Mouse (Mus musculus) CH12.LX (cell line): ENCODE results near the gene Hdac4. TPM values are rescaled to one million over a fixed set of nuclear protein-coding genes. Genes with fewer than 3 reads are reported as not detected.

ENCODE experiments used
- DNase-seq: peaks from one replicate; pipeline ENCODE4 v3.0.0-alpha.2; 2013; ENCODE audit errors: extremely low read depth
- H3K27ac ChIP-seq: 2 replicates; pipeline ENCODE4 v1.5.1; 2012; ENCODE audit warnings: low read depth, mild to moderate bottlenecking, control low read depth, moderate library complexity; ENCODE audit not compliant: insufficient read depth
- H3K27me3 ChIP-seq: replicated peaks from 2 replicates; pipeline ENCODE3; 2012; ENCODE audit warnings: inconsistent platforms
- H3K36me3 ChIP-seq, 2 experiments: replicated peaks in 1 of 2; 2 replicates each; pipeline versions ENCODE3 to v1.6.1; 2012; ENCODE audit warnings: inconsistent platforms in 1 of 2, low read length in 1 of 2, mild to moderate bottlenecking in 1 of 2, mixed read lengths in 1 of 2, moderate library complexity in 1 of 2; ENCODE audit not compliant: control insufficient read depth in 1 of 2, insufficient read depth in 1 of 2
- H3K4me1 ChIP-seq, 2 experiments: 2 replicates each; pipeline ENCODE4 v1.6.1; 2012; ENCODE audit warnings: inconsistent platforms in 1 of 2, moderate library complexity in 1 of 2; ENCODE audit not compliant: insufficient read depth in 2 of 2, control insufficient read depth in 1 of 2
- H3K4me2 ChIP-seq: 2 replicates; pipeline ENCODE4 v1.6.1; 2012; ENCODE audit warnings: low read depth, mild to moderate bottlenecking, control low read depth; ENCODE audit not compliant: poor library complexity, insufficient read depth, severe bottlenecking
- H3K4me3 ChIP-seq, 3 experiments: fragments of 150-350 bp in 1 of 3; sonication (generic) in 1 of 3; replicated peaks in 1 of 3; 2 replicates each; pipeline versions ENCODE3 to v1.5.1; 2011 to 2012; ENCODE audit warnings: low read depth in 2 of 3, low read length in 2 of 3, mild to moderate bottlenecking in 2 of 3, moderate library complexity in 2 of 3, control low read depth in 1 of 3, improper control_type of control experiment in 1 of 3, inconsistent platforms in 1 of 3, mixed read lengths in 1 of 3; ENCODE audit not compliant: poor library complexity in 1 of 3
- H3K79me2 ChIP-seq: replicated peaks from 2 replicates; pipeline ENCODE4 v1.6.1; 2012; ENCODE audit warnings: mild to moderate bottlenecking, moderate library complexity; ENCODE audit not compliant: control insufficient read depth, poor library complexity, insufficient read depth, severe bottlenecking; ENCODE audit errors: extremely low read depth
- H3K9ac ChIP-seq: 2 replicates; pipeline ENCODE4 v1.6.1; 2012; ENCODE audit warnings: low read depth, mild to moderate bottlenecking, control low read depth, moderate library complexity; ENCODE audit not compliant: insufficient read depth
- H3K9me3 ChIP-seq: replicated peaks from 2 replicates; pipeline ENCODE3; 2012; ENCODE audit warnings: low read length, inconsistent platforms, mixed read lengths
- CHD1 ChIP-seq: IDR thresholded peaks from 2 replicates; pipeline ENCODE4 v1.6.1; 2012; ENCODE audit warnings: low read depth, low read length, improper control_type of control experiment, inconsistent platforms
- E2F4 ChIP-seq: IDR thresholded peaks from 2 replicates; pipeline ENCODE4 v1.6.1; 2011; ENCODE audit warnings: low read depth, low read length, improper control_type of control experiment; ENCODE audit not compliant: insufficient replicate concordance
- HCFC1 ChIP-seq: IDR thresholded peaks from 2 replicates; pipeline ENCODE4 v1.6.1; 2012; ENCODE audit warnings: low read depth, mild to moderate bottlenecking, inconsistent platforms, low read length, improper control_type of control experiment
- JUN ChIP-seq: IDR thresholded peaks from 2 replicates; pipeline ENCODE4 v1.6.1; 2011; ENCODE audit warnings: low read depth, mild to moderate bottlenecking, low read length, improper control_type of control experiment, moderate library complexity; ENCODE audit not compliant: insufficient read depth
- JUND ChIP-seq: conservative IDR thresholded peaks from 2 replicates; pipeline ENCODE4 v1.6.1; 2011; ENCODE audit warnings: low read depth, low read length, improper control_type of control experiment
- MAFK ChIP-seq: IDR thresholded peaks from 2 replicates; pipeline ENCODE4 v1.6.1; 2011; ENCODE audit warnings: low read length, improper control_type of control experiment; ENCODE audit not compliant: insufficient replicate concordance
- MAX ChIP-seq: IDR thresholded peaks from 2 replicates; pipeline ENCODE4 v1.6.1; 2011; ENCODE audit warnings: low read length, improper control_type of control experiment
- MEF2A ChIP-seq: IDR thresholded peaks from 2 replicates; pipeline ENCODE4 v1.6.1; 2014; ENCODE audit warnings: low read depth, mild to moderate bottlenecking, inconsistent platforms, low read length, improper control_type of control experiment, borderline replicate concordance
- MXI1 ChIP-seq: IDR thresholded peaks from 2 replicates; pipeline ENCODE4 v1.6.1; 2011; ENCODE audit warnings: mild to moderate bottlenecking, low read depth, low read length, improper control_type of control experiment
- NELFE ChIP-seq: IDR thresholded peaks from 2 replicates; pipeline ENCODE4 v1.6.1; 2011; ENCODE audit warnings: low read depth, low read length, improper control_type of control experiment
- POLR2AphosphoS2 ChIP-seq: IDR thresholded peaks from 2 replicates; pipeline ENCODE4 v1.6.1; 2011; ENCODE audit warnings: low read depth, low read length, improper control_type of control experiment
- RCOR1 ChIP-seq: conservative IDR thresholded peaks from 2 replicates; pipeline ENCODE4 v1.6.1; 2012; ENCODE audit warnings: low read depth, mild to moderate bottlenecking, inconsistent platforms, low read length, improper control_type of control experiment
- SIN3A ChIP-seq: IDR thresholded peaks from 2 replicates; pipeline ENCODE4 v1.6.1; 2012; ENCODE audit warnings: low read length, improper control_type of control experiment, inconsistent platforms
- TCF12 ChIP-seq: IDR thresholded peaks from 2 replicates; pipeline ENCODE4 v1.6.1; 2014; ENCODE audit warnings: low read depth, mild to moderate bottlenecking, inconsistent platforms, low read length, improper control_type of control experiment
- UBTF ChIP-seq: IDR thresholded peaks from 2 replicates; pipeline ENCODE4 v1.6.1; 2012; ENCODE audit warnings: low read depth, mild to moderate bottlenecking, inconsistent platforms, low read length, improper control_type of control experiment, moderate library complexity
- USF1 ChIP-seq: IDR thresholded peaks from 2 replicates; pipeline ENCODE4 v1.6.1; 2014; ENCODE audit warnings: low read depth, mild to moderate bottlenecking, inconsistent platforms, low read length, improper control_type of control experiment
- dilution Hi-C: fragments of 300-500 bp; cut with MboI; formaldehyde crosslinking; loops from 2 replicates; pipeline ENCODE4 v1.14.3; 2020; ENCODE audit warnings: low sequenced_read_pairs; ENCODE audit not compliant: extremely low pct_unique_long_range_greater_than_20kb, extremely low pct_ligation_motif_present
- in situ Hi-C: fragments of 300-500 bp; cut with MboI; formaldehyde crosslinking; loops from 3 replicates; pipeline ENCODE4 v1.14.3; 2019; ENCODE audit warnings: low sequenced_read_pairs, low pct_ligation_motif_present, low pct_unique_long_range_greater_than_20kb, mixed read lengths
- polyA plus RNA-seq: library from polyadenylated mRNA; unstranded; fragments of >175 nt; gene quantifications from 2 replicates; pipeline ENCODE4 v1.2.1, GENCODE M21; 2012; ENCODE audit warnings: low read depth; ENCODE audit not compliant: insufficient read length
- total RNA-seq, 2 experiments: library from RNA; depleted of rRNA; stranded (reverse); fragments of 300-350 nt in 1 of 2; fragments of >200 nt in 1 of 2; gene quantifications; 2 replicates each; pipeline ENCODE4 v1.2.3; 2012 to 2014

Gene Hdac4
- total and polyA plus RNA-seq, 3 experiments = 2.4 to 6.3 (median 4.3) TPM

GRCm38 (mm10) chr1:92074655-92075054, 120.8 kb downstream of the Hdac4 start:
- dilution Hi-C loops (no loop called here), in situ Hi-C loops (no loop called here)
- DNase-seq = no peak
- H3K27ac ChIP-seq = no peak overlapping the region
- no peak overlapping the region for H3K4me2 ChIP-seq
- H3K4me1 ChIP-seq = peaks cover 4 to 9% of the 10 kb centered on the region in 2 experiments
- H3K4me3 ChIP-seq = no peak overlapping the region
- H3K9ac ChIP-seq = no peak overlapping the region
- TF ChIP-seq TCF12 (no peak), MXI1 (no peak), JUND (no peak), E2F4 (no peak), SIN3A (no peak), USF1 (no peak), JUN (no peak), UBTF (no peak), POLR2AphosphoS2 (no peak), RCOR1 (no peak), MAFK (no peak), MEF2A (no peak), HCFC1 (no peak), NELFE (no peak), MAX (no peak), CHD1 (no peak)
- no peaks in the 10 kb centered on the region for H3K36me3 ChIP-seq
- no peaks in the 10 kb centered on the region for H3K79me2 ChIP-seq
- H3K27me3 ChIP-seq = no peaks in the 10 kb centered on the region
- H3K9me3 ChIP-seq = no peaks in the 10 kb centered on the region

- Histone ChIP-seq H3K9ac (no peak overlapping the region), H3K9me3 (no peaks in the 10 kb centered on the region), H3K36me3 (no peaks in the 10 kb centered on the region), H3K27ac (no peak overlapping the region), H3K27me3 (no peaks in the 10 kb centered on the region), H3K79me2 (no peaks in the 10 kb centered on the region), H3K4me3 (no peak overlapping the region), H3K4me1 (no peaks in the 10 kb centered on the region), H3K4me2 (no peak overlapping the region)
- TF ChIP-seq MEF2A = no peak
- in situ Hi-C loops = no loop called here
- dilution Hi-C loops = no loop called here
- no peak for DNase-seq
Measured at GRCm38 (mm10) chr1:92069932-92070677, 125.4 kb downstream of the Hdac4 start.
